Mouse (Mus musculus): Measurements from ENCODE around the gene Gtpbp3.

Gtpbp3 gene

DNA sequence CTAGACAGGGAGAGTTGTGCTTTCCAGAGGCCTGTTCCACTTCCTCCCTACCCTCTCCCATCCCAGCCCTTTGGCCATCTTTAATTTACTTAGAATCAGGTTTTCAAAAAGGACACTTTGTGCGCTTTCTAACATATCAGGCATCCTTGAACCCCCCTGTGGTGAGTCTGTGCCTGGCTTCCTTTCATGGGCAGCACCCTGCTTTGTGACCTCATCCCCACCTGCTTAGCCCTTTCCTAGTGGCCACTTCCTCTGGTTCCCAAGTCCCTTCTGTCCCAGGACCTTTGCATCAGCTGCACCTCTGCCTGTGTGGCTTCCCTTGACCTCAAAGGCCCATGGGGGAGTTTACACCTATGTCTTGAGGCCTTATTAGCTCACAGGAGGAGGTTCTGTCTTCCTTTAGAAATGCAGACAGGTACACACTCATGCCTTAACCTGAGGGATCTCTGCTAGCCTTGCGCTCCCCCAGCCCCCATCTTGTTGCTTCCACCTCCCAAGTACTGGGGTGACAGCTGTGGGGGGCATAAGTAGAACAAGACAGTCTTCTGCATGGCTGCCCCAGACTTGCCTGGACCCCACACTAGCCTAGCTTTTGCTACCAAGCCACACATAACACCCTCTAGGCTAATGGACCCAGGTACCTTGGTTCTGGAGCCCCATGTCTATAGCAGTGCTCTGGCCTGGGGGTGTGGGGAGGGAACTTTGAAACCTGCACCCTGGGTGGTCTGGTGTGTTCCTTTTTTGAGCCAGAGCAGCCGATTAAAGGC lies 17.6 kb upstream of the Gtpbp3 start:
- DNase-seq (ENCODE audit: low spot score), result no peak

DNA sequence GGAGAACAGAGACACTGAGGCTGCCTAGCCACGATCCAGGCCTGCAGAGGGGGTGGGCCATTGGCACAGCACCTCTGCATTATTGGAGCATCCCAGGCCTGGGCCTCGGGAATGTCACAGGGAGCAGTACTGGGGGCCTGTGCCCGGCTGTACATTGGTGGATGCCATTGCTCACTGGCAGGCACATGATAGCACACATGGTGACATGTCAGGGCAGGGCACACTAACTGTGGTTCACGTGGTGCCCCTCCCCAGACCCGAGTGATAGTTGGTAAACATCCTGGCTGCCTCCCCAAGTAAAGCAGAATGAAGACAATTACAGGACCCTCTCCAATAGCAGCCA lies 17.0 kb upstream of the Gtpbp3 start:
- DNase-seq (ENCODE audit: low spot score), result no peak

DNA sequence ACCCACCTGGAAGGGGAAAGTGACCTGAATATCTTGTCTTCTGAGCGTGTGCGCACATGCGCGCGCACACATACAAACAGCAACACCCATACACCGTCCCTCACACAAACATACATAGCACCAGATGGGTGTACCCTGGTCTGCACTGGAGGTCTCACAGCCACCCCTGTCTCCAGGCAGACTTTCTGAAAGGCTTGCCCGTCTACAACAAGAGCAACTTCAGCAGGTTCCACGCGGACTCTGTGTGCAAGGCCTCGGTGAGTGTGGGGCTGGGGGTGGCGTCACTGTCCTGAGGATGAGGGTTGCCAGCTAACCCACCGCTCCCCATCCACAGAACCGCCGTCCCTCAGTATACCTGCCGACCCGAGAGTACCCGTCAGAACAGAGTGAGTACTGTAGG lies 16.0 kb upstream of the Gtpbp3 start:
- no peak for DNase-seq (ENCODE audit: low spot score)

DNA sequence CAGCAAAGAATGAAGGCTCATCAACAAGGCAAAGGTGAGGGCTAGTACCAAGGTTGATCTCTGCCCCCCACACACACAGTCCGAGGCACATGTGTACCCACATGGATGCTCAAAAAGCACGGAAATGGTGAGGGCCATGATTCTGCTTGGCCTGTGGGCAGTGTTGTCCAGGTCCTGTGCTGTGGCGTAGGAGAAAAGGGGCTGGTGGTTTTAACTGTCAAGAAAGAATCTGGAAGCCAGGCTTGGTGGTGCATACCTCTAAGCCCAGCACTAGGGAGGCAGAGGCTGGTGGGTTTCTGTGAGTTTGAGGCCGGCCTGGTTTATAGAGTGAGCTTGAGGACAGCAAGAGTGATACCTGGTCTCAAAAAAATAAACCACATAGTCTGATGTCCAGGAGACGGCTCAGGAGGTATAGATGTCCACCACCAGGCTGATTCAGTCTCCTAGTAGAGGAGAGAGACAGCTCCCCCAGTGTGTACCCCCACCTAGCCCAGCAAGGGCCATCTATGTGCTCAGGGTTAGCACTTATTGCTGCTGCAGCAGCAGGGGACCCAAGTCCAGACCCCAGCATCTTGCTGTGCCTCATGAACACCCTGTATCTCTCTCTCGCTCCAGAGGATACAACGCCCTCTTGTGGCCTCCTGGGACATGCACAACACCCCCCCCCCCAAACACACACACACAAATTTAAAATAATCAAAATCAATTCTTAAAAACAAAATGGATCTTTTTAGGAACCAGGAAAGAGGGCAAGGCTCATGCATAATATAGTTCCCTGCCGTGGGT lies 15.1 kb upstream of the Gtpbp3 start:
- DNase-seq (ENCODE audit: low spot score), result no peak

DNA sequence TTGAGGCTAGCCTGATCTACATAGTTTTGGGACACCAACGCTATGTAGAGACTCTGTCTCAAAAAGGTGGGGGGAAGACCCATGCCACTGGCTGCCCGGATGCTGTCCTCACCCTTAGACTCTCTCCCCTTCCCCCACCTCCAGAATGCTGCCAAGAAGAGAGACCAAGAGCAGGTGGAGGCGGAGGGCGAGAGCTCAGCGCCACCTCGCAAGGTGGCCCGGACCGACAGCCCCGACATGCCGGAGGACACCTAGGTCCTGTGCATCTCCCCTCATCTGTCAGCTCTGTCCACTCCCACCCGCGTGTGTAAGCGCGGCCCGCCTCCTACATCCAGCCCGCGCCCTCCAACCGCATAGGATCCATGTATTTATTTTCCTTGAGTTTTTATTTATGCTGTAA lies 13.6 kb upstream of the Gtpbp3 start:
- DNase-seq (ENCODE audit: low spot score), result no peak

DNA sequence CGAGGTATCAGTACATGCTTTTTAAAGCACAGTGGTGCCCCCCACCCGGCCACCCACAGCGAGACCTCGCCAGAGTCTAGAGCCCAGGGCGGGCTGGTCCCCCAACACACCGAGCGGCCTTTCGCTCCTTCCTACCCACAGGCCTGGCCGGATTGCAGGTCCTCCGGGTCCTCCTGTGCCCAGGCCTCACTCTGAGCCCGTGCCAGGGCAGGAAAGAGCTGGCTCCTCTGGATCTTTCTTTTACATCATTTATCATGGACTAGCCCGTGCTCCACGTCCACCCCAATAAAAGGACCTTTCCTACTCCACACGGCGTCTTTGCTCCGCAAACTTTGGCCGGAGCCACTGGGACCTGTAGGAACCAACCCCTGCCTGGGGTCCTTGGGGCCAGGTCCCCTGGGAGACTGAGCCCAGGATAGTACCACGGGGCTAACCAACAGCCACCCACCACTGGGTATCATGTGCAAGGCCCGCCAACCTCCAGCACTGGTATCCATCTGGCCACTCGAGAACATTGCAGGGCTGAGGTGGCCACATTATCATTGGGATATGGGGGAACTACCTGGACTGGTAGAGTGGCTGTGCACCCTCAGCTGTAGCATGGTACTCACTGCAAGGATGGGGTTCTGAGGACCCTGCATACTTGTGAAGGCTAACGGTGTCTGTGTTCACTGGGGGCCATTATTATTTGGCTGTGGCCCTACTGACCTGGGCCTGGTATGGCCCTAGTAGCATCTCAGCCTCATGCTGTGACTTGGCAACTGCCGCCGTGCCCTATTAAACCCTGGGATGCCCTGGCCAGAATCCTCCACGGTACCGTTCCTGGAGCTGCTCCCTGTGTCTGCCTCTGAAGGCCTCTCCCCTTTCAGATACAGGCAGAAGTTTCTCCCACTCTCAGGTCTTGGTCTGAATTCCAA lies 12.9 kb upstream of the Gtpbp3 start:
- DNase-seq (ENCODE audit: low spot score), result no peak

DNA sequence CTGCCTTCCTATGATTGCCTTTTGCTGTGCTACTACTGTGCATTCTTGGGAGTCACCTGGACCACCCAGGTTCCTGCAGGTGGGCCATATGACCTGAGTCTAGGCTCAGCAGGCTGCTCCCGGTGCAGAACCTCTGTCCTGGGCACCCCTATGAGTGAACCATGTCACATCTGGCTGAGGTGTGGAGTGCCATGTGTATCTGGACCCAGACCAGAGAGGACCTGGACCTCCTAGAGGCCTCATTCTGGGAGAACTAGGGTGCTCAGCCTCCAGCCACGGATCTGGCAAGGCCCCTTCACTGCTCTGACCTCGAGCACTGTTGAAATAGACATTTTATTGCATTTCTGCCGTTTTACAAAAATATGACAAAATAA lies 12.2 kb upstream of the Gtpbp3 start:
- no peak for DNase-seq (ENCODE audit: low spot score)

DNA sequence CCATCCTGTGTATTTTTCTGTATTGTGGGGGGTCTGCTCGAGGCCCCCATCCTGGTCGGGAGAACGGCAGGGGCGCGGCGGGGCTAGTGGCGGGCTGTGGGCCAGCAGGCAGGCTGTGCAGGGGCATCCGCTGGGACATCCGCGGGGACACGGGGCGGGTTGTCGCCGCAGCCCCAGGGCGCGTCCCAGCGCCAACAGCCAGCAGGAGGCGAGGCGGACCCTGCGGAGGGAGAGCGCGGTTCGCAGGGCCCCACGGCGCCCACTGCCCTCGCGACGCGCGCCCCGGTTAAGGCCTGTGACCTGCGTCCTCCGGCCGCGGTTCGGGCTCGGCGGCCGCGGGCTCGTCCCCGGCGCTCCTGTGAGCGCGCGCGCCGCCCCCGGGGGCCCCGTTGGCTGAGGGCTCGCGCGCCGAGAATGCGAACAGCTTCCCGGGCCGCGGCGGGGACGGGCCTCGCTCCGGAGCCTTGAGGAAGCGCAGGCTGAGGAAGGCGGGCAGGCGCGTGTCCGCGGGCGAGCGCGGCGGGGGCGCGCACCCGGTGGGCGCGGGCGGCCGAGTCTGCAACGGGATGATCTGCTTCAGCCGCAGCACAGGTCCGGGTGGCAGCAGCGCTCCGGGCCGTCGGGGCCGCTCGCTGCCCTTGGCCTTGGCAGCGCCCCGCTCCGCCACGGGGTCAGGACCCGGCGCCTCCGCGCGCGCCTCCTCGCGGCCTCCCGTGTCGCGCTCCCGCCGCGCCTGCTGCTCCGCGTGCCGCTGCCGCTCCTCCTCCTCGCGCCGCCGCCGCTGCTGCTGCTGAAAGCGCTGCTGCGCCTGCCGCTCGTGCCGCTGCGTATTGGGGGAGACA lies 11.6 kb upstream of the Gtpbp3 start:
- DNase-seq (ENCODE audit: low spot score), result peak; percentile 65

DNA sequence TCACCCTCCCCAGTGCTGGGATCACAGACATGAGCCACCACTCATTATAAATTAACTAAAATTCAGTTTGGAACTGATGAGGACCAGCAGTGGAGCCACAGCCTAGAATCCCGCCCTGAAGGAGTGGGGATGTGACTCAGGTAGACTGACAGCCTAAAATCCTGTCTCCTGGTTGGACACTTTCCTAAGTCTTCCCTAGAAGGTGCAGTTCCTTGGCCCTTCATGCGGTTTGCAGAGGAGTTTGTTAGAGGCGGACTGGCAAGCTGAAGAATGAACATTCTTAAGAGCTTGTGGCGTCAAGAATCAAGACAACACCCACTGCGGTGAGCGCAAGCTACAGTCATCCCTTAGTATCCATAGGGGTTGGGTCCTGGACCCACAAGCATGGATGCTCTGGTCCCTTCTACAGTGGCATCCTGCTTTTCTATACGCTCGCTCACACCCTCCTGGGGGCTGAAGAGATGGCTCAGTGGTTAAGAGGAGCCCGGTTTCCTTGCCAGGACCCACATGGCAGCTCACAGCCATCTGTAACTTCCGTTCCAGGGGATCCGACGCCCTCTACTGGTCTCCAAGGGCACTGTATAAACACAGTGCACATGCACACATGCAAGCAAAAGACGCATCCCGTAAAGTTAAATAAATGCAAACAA lies 10.6 kb upstream of the Gtpbp3 start:
- DNase-seq (ENCODE audit: low spot score), result peak; percentile 47

DNA sequence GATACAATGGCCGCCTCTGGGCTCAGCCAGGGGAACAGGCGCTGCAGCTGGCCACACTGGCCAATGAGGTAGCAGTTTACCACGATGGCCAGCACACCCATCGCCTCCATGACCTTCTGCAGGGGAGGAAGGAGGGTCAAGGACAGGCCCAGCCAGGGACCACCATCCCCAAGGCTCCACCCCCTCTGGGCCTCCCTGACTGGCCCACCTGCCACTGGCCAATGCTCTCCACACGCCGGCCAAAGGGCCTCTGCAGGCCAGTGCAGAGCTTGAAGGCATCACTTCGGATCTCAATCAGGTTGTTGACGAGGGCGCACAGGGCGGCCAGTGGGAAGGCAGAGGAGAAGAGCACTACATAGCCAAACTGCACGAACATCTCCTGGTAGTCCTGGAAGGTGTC lies 9.0 kb upstream of the Gtpbp3 start:
- no peak for DNase-seq (ENCODE audit: low spot score)

DNA sequence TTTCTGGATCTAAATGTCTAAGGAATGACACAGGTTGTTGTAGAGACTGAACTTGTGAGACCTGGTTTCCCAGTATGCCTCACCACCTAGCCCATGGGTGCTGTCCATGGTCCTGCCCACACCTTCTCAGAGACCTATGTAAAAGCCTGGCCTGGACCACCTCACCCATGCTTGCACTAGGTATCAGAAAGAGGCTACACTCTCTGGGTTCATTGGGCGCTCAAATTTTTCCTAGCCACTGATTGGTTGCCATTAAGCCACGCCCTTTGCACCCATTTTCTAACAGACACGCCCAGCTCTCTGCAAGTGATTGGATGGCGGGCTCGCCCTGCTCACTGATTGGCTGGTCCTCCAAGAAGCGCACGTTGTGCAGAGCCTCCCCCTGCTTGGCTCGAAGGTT lies 4.0 kb upstream of the Gtpbp3 start:
- DNase-seq (ENCODE audit: low spot score), result peak; percentile 71

DNA sequence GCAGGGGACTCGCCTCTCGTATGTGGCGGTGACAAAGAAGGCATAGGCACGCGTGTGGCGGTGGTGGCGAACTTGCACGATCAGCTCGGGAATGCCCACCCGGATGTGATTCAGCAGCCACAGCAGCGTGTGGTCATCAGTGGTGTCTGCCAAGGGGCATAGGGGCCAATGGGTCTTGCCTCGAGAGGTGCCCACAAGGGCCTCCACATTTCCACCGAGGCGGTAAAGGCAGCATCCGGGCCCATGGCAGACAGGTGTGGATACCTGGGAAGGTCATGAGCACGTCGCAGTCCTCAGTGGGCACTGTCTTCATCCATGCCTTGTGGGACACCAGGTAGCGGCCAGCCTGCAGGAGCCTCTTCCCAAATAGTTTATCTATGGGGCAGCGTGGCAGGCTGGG lies 3.2 kb upstream of the Gtpbp3 start:
- DNase-seq (ENCODE audit: low spot score), result no peak

DNA sequence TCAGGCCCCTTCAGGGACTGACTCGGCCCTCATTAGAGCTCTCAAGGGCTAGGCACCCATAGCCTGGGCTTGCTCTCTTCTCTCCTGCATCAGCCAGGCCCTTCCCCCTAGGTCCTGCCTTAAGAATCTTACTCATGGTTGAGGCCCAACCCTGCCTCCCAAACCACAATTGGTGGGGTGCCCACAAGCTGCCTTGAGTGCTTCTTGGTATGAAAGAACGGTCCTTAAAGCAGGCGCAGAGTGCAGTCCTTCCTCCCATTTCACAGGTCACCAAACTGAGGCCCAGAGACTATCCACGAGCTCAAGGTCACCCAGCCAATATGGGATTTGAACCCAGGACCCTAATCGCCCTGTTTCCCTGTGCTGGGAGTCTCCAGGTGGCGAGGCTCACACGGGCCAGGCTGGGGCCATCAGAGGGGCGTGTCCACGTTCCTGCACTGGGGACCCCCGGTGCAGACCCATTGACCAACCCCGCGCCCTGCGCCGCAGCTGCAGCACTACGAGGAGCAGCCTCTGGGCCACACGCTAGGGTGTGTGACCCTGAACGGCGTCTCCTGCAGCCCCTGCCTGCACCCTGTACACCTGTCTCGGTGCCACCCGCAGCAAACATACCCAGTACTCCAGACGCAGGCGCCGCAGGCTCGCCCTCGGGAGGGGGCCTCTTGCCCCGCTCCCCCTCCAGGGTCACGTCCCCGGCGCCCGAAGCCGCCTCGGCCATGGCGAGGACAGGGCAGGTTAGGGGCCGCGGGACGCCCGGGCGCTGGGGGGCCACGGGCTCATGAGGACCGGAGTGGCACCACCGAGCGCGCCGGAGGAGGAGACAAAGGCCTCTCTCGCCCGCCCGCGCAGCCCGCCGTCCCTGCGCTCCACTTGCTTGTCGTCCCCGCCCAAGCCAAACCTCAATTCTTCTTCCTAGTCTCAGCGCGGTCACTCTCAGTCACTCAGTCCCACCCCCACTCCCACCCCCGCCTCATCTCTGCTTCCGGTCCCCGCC lies 2.5 kb upstream of the Gtpbp3 start, which contains the start of gene Ano8:
Gene Ano8 (minus strand): TSS at position 822 of the 994 bp plus-strand sequence.
- DNase-seq (ENCODE audit: low spot score), result peak; percentile 63

DNA sequence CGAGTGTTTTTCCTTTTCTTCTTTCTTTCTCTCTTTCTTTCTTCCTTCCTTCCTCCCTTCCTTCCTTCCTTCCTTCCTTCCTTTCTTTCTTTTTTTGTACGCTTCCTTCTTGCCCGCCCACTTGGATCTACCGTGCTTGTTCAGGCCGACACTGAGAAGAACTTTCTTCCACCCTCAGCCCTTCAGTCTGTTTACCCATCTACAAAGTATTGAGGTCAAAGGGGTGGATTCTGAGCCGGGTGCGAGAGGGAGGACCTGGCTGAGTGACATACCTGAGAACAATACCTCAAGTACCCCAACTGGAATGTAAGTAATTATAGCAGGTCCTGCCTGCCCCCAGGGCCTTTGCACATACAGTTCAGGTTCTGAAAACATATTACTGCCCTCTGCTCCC lies 1.8 kb upstream of the Gtpbp3 start:
- DNase-seq (ENCODE audit: low spot score), result no peak

DNA sequence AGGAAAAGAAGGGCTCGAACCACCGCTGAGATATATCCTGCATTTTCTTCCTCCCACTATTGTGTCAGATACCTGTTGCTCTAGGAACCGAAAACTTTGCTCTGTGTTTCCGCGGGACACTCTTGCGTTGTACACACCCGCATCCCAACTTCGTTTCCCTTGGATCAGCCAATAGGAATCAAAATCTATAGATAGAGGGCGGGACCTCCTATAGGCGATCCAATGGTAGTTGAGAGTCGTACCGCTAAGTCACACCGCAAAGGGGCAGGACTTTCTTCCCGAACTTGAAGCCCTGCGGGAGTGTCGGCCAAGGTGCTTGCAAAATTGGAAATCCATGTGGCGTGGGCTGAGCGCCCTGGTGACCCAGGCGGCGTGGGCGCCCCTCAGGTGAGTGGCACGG lies 551 bp downstream of the Gtpbp3 start:
- DNase-seq (ENCODE audit: low spot score), result peak; percentile 97

DNA sequence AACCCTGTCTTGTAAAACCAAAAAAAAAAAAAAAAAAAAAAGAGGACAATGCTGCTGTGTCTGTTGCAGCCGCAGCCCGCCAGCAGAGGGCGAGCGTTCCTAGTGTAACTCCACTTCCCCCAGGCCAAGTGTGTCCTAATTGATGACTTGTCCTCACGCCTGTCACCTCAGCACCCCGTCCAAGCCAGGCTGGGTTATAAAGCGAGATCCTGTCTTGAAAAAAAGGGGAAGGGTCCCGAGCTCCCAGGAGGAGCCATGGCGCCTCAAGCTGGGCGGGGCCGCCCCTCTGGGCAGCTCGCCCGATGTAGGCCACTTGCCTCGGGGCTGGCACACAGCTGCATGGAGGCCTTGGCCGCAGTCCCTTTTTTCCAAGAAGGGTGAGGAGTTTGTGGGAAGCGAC lies 7.1 kb downstream of the Gtpbp3 start:
- DNase-seq (ENCODE audit: low spot score), result peak; percentile 68

DNA sequence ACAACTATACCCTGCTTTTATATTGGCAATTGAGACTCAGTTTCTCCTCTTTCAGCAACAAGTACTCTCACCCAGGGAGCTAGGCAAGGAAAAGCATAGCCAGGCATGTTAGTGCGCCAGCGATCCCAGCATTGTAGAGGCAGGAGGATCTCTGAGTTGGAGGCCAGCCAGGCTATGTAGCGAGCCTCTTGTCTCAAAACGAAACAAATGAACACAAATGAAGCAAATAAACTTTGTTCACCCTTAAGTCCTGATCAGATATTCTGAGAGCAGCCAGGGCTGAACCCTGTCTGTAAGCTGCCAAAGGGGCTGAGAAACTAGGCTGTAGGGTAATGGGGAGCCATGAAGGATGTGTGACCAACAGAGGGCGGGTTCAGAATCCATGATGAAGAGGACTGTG lies 7.9 kb downstream of the Gtpbp3 start:
- DNase-seq (ENCODE audit: low spot score), result no peak

DNA sequence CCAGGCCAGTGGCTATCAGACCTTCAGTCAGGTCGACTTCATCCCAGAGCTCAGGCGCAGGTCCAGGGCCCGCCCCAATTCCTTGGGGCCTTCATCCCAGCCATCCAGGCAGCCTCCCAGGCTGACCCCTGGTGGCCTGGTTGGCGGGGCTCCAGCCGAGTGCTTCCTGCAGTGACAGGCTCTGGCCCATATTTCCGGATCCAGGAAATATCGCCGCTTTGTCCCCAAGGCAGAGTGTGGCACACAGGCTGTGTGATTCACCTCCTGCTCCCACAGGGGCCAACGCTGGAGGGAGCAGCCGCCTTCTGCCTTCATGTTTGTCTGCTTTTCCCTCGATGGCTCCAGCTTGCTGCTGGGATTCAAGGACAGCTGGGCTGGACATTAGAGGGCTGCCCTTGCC lies 8.6 kb downstream of the Gtpbp3 start:
- DNase-seq (ENCODE audit: low spot score), result no peak

DNA sequence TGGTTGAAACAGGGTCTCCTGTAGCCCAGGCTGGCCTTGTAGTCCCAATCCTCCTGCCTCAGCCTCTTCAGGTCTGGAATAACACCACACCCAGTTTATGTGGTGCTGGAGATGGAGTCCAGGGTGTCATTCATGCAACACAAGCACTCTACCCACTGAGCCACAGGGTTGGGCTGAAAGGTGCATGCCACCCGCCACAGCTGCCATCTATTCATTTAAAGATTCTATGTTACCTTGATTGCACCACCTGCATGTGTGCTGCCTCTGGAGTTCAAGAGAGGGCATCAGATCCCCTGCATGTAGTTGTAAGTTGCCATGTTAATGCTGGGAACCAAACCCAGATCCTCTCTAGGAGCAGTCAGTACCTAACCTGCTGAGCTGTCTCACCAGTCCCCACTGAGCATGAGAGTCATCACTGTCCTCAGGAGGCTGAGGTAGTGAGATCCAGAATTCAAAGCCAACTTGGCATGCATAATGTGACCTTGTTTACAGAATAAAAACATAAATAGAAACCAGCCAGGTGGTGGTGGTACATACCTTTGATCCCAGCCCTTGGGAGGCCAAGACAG lies 9.3 kb downstream of the Gtpbp3 start:
- no peak for DNase-seq (ENCODE audit: low spot score)
